Mouse (Mus musculus): ENCODE results near the gene Gclm.

GRCm38 (mm10) chr3:122275111-122275510, 29.8 kb downstream of the Gclm start:
- TF ChIP-seq CTCF (IDR thresholded peaks at IDR 0.05; ENCODE audit: low read depth) (no peak), EP300 (optimal IDR thresholded peaks at IDR 0.05) (no peak)

All from stomach, postnatal 0 days (tissue).